Mouse (Mus musculus) liver, embryonic 14.5 days (tissue): ENCODE results near the gene Slc4a3.

ENCODE experiments used
- CTCF ChIP-seq: IDR thresholded peaks from 2 replicates; pipeline ENCODE4 v1.5.1; 2016; ENCODE audit warnings: antibody characterized with exemption, low read depth, control low read depth
- EP300 ChIP-seq: IDR thresholded peaks from 2 replicates; pipeline ENCODE4 v1.6.1; 2016; ENCODE audit warnings: antibody characterized with exemption, low read depth

DNA sequence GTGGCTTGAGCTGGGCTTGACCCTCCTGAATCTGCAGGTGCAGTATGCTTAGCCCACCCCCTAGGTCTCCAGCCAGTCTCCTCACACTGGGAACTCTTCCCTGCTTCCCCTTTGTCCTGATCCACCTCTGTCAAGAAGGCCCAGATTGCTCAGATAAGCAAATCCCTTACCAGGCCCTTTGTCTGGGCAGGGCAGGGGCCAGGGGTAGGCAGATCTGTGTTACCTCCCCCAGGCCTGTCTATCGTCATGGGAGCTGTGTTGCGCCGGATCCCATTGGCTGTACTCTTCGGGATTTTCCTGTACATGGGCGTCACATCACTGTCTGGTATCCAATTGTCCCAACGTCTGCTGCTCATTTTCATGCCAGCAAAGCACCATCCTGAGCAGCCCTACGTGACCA, 11.0 kb downstream of the Slc4a3 start:
- no peak for TF ChIP-seq CTCF
- TF ChIP-seq EP300 = no peak
